Mouse (Mus musculus): ENCODE measurements at regions not wholly inside any gene's neighbourhood (a gene's known extent, or its start where the extent isn't known, plus 50 kb on each side); places are given as distances from the start of the nearest gene placed in this dataset.

DNA sequence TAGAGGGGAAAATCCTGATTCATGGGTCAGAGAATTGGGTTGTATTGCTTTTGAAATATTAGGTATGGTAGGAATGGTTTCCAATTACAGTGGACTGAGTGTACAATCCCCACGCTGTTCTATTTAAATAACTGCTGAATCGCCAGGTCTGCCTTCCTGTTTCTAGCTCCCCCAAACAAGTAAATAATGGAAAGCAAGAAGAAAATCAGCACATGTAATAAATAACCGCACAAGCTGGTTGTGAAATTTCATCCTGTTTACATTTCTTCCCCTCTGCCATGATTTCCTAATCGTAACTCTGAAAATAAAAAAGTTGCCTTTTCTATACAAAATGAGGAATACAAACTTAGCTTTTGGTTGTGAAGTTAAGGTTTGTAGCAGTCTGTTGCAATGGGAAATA lies 95.7 kb downstream of the Fam84a start:
- no peak for TF ChIP-seq POLR2A (IDR thresholded peaks at IDR 0.05; ENCODE audit: control insufficient read depth in 1 of 2, insufficient read depth in 1 of 2, low read depth in 1 of 2, low read length in 2 of 2, poor library complexity in 1 of 2)
- no peak for TF ChIP-seq CTCF (IDR thresholded peaks at IDR 0.05 in 2 of 3, conservative IDR thresholded peaks at IDR 0.05 in 1 of 3; ENCODE audit: control insufficient read depth in 1 of 3, insufficient read depth in 1 of 3, low read depth in 2 of 3, low read length in 3 of 3, poor library complexity in 1 of 3, severe bottlenecking in 1 of 3)
- TF ChIP-seq MAX (IDR thresholded peaks at IDR 0.05; ENCODE audit: low read length) = no peak
- no peak for TF ChIP-seq POLR2AphosphoS5 (IDR thresholded peaks at IDR 0.05; ENCODE audit: borderline replicate concordance, low read depth, low read length)
- no peak for TF ChIP-seq ZMIZ1 (IDR thresholded peaks at IDR 0.05; ENCODE audit: low read depth, low read length)

All from MEL (cell line).